Mouse (Mus musculus) left cerebral cortex, postnatal 14 days (tissue): Measurements from ENCODE around the gene Slk. TPM values are rescaled to one million over a fixed set of nuclear protein-coding genes. Genes with fewer than 3 reads are reported as not detected.

Experiments
- DNase-seq, 2 experiments: peaks; one replicate each; pipeline ENCODE4 v3.0.0; 2021 to 2022; ENCODE audit warnings: low spot score in 2 of 2, mixed read lengths in 1 of 2
- intact Hi-C: fragments of 180-260 bp; cut with DNase I; formaldehyde crosslinking; loops from one replicate; pipeline ENCODE4 v1.15.1; 2025
- long read RNA-seq, 2 experiments: library from polyadenylated mRNA; stranded (forward); transcript quantifications; one replicate each; pipeline ENCODE4 v2.0.0; 2021
- total RNA-seq, 2 experiments: library from RNA; stranded (reverse); gene quantifications; 2 replicates each; pipeline ENCODE4 v1.2.3; 2021

The Slk gene
- 10 to 100 TPM; 44.4 to 47.0 TPM for total RNA-seq
- long read RNA-seq, experiment 1, full-length matches to known transcripts = 16 of 31 reads
- long read RNA-seq, experiment 1, partial matches to known transcripts = 13 of 31 reads
- long read RNA-seq, experiment 1, other reads (novel, unspliced or antisense) = 2 of 31 reads
- long read RNA-seq, experiment 2, full-length matches to known transcripts = 5 of 10 reads
- long read RNA-seq, experiment 2, partial matches to known transcripts = 3 of 10 reads
- long read RNA-seq, experiment 2, other reads (novel, unspliced or antisense) = 2 of 10 reads

- DNase-seq = peak; percentile 76 to 79
- intact Hi-C loops = no loop called here
Observed at GRCm38 (mm10) chr19:47579225-47579787, at the start of gene Slk. Gene Slk (plus strand): TSS chr19:47579678.

- DNase-seq = no peak
- intact Hi-C loops = no loop called here
Observed at GRCm38 (mm10) chr19:47531309-47531708, 48.2 kb upstream of the Slk start.

GRCm38 (mm10) chr19:47532449-47532848, 47.0 kb upstream of the Slk start:
- DNase-seq = no peak
- intact Hi-C loops = no loop called here

GRCm38 (mm10) chr19:47534131-47534530, 45.3 kb upstream of the Slk start:
- intact Hi-C loops = no loop called here
- peak; percentile 42 to 75 for DNase-seq

GRCm38 (mm10) chr19:47536521-47537299, 42.8 kb upstream of the Slk start:
- DNase-seq = peak; percentile 97 to 98
- intact Hi-C loops = loop anchor here (2.0 kb wide), 1 partner anchor 44 kb away; no protein-coding TSS in a partner anchor

GRCm38 (mm10) chr19:47537300-47537792, 42.1 kb upstream of the Slk start, which contains the start of gene Stn1:
Gene Stn1 (minus strand): TSS chr19:47537507.
- intact Hi-C loops = loop anchor here (2.0 kb wide), 1 partner anchor 43 kb away; no protein-coding TSS in a partner anchor

DNA sequence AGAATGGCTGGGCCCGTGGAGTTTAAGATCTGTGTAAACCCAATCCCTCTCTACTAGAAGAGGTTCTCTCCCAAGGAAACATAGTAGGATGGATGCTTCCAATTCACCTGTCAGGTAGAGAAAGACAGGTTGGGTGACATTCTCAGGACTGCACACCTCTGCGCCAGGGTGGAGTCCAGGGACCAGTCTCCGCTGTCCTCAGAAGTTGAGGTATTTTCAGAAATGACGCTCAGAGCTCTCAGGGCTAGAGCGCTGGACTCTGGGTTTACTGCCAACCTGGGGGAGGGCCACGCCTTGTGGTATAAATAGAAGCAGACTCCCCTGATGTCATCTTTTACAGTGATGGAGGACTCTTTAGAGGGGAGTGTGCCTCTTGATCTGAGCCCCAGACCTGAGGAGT, 41.6 kb upstream of the Slk start:
- DNase-seq = no peak
- intact Hi-C loops = loop anchor here (2.0 kb wide), 1 partner anchor 43 kb away; no protein-coding TSS in a partner anchor

More at GRCm38 (mm10) chr19:47537300-47537792, 42.1 kb upstream of the Slk start, which contains the start of gene Stn1:
- DNase-seq = no peak

- intact Hi-C loops = no loop called here
- DNase-seq = no peak
Observed at GRCm38 (mm10) chr19:47538801-47539200, 40.7 kb upstream of the Slk start.

- DNase-seq = peak; percentile 43 to 80
- intact Hi-C loops = no loop called here
Observed at GRCm38 (mm10) chr19:47542441-47542840, 37.0 kb upstream of the Slk start.

DNA sequence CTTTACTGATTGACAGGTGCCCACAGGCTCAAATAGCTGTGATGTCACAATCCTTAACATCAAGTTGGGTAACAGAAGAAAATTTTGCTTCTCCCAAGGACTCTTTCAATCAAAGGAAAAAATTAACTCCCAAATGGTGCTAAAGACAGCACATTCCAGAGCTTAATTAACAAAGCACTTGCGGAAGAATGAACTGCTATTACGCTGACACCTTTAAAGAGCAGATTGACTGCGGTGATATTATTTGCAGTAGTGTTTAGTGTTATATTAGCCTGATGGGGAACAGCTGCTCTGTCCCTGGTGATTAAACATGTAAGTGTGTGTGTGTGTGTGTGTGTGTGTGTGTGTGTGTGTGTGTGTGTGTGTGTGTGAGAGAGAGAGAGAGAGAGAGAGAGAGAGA, 34.4 kb upstream of the Slk start:
- no peak for DNase-seq

DNA sequence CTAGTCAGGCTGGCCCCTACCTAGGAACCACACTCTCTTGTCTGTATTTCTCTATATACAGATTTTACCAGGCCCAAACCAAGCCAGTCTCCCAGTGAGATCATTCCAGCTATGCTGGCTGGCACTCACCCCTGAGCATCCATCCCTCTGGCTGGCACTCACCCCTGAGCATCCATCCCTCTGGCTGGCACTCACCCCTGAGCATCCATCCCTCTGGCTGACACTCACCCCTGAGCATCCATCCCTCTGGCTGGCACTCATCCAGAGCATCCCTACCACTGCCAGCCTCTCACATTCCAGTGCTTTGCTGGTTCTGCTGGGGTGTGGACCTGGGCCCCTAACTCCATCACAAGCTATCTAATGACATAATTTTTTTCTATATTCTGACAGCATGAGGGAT, 34.0 kb upstream of the Slk start:
- no peak for DNase-seq
- intact Hi-C loops = no loop called here

More for the DNA sequence above, 34.4 kb upstream of the Slk start:
- intact Hi-C loops = no loop called here

- intact Hi-C loops = no loop called here
- DNase-seq = no peak
Observed at GRCm38 (mm10) chr19:47548432-47549076, 30.9 kb upstream of the Slk start.

DNA sequence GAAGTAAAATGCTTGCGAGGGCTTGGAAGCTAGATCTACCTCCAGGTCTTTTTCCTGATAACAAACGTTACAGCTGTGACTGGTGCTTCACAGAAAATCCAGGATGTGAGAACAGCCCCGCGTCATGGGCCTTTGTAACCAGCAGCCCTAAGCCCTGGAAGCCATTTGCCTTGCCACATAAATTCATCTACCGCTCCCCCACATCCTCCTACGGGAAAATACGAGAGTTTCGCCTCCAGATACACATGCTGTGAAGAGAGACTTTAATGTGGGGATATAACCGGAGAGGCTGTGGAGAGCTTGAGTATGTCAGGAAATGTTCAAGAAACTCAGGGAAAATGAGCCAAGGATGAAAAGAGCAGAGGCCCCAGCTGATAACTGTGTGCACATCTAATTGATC, 30.3 kb upstream of the Slk start:
- intact Hi-C loops = no loop called here
- no peak for DNase-seq

GRCm38 (mm10) chr19:47549584-47549983, 29.9 kb upstream of the Slk start:
- no peak for DNase-seq
- intact Hi-C loops = no loop called here

- intact Hi-C loops = no loop called here
- no peak for DNase-seq
Observed at GRCm38 (mm10) chr19:47559145-47559544, 20.3 kb upstream of the Slk start.

GRCm38 (mm10) chr19:47559751-47560512, 19.5 kb upstream of the Slk start:
- DNase-seq = peak in 1 of 2 experiments; percentile 35
- intact Hi-C loops = no loop called here

DNA sequence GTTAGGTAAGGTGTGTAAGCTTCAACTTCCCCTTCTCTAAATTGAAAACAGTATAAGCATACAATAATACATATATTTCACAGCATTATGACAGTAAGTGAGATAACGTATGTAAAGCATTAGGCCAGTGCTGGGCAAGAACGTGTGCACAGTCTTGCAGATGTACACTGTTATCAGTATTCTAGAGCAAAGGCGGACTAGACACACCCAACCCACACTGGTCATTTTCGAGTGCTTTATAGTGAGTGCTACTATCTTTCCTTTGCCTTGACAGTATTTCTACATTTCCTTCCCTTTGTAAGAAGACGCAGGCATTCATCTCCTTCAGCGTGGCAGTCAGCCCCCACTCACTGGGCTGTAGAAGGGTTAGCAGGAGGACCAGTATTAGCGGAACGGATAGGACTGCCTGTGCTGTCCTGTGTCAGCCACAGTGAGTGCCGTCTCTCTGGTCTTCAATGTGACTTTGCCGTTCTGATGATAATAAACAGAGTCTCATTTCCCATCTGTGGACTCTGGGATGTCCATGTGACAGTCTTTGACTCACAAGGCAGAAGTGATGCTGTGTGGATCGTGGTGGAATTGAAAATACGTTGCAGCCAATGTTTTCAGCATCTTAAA, 18.8 kb upstream of the Slk start:
- intact Hi-C loops = no loop called here
- no peak for DNase-seq

DNA sequence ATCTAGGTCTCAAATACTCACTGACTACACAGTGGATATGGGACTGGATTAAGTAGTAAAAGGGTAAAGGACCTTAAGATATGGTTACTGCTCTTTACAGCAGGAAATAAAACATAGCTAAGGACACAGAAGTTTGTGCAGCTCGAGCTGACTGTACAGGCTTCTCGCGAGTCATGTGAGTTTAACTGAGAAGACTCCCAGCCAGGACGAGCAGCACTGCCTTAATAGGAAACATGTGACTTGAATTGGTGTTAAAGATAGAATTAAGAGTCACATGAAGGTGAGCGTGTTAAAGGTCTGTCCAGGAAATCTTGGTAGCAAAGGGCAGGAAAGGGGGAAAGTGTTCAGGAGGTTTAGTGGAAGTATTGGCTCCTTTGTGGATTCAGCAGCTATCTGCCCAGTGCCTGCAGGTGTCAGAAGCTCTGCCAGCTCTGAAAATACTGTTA, 17.5 kb upstream of the Slk start:
- no peak for DNase-seq
- intact Hi-C loops = no loop called here
